Mouse (Mus musculus): ENCODE results near the gene Cbx7.
"Not testable (repeated sequence)": the region's sequence is repeated elsewhere in the genome, so short reads cannot be mapped to it uniquely, and the experiment has no call there.

The Cbx7 gene

DNA sequence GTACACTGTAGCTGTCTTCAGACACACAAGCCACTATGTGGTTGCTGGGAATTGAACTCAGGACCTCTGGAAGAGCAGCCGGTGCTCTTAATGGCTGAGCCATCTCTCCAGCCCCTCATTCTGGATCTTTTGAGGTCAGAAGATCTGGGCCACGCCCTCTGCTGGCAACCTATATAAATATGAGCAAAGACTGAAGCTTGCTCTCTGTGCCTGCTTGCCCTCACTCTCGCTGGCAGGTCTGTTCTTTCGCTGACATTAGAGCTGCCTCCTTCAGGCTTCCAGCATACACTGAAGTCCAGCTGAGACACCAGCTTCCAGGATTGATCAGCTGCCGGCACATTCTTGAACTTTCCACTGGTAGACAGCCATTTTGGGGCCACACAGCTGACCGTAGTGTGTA lies 23.2 kb downstream of the Cbx7 start:
- DNase-seq (ENCODE audit: low spot score), result no peak

DNA sequence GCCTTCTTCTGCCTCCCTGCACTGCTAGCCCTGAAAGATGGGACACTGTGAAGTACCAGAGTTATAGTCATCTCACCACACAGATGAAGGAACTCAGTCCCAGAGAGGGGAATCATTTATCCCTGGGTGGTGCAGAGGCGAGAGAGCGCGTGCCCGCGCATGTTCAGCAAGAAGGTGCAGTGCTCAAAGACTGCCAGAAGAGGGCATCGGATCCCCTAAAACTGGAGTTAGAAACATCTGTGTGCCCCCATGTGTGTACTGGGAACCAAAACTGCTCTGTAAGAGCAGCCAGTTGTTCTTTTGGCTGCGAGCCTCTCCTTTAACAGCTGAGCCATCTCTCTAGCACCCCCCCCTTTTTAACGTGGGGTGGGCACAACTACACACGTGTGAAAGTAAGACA lies 24.1 kb downstream of the Cbx7 start:
- DNase-seq (ENCODE audit: low spot score), result no peak

DNA sequence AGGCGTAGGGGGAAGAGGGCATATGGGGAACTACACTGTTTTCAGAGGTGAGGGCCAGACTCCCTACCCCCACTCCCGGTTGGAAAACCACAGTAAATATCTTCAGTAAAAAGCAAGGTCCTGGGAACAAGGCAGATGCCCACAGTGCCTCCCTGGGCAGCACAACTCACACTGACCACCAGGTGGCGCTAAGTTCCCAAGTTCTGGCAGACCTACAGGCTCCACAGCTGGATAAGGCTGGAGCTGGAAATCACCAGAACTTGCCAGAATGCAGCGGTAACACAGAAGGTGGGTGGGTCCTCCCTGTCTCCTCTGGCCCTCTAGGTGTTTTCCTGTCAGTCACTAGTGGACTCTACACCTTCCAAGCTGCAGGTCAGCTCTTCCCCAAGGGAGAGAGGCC lies 24.9 kb downstream of the Cbx7 start:
- peak; percentile 90 for DNase-seq (ENCODE audit: low spot score)

DNA sequence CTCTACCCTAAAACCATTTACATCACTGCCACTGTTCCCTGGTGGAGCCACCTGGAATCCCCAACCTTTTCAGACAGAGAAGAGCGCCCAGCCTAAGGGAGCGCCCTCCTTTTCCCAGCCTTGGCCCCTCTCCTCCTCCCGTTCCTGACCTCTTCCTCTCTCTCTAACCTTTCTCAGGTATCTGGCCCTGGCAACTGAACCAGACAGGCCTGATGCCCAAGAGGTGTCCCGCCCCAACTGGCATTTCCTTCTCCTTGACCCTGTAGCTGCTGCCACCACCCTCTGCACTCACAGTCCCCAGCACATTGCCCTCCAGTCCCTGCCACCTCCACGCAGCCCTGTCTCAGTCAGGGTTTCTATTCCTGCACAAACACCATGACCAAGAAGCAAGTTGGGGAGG lies 26.0 kb downstream of the Cbx7 start:
- DNase-seq (ENCODE audit: low spot score), result no peak

DNA sequence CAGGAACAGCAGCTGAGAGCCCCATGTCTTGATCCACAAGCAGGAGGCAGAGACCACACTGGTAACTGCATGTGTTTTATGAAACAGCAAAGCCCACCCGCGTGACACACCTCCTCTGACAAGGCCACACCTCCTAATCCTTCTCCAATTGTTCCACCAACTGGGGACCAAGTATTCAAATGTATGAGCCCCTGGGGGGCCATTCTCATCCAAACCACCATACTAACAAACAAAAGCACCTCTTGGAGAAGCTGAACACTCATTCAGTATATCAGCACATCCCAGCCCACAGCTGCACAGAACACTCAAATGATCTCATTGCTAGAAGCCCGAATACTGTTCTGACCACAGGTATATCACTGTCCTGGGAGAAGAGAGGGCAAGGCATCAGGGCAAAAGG lies 27.3 kb downstream of the Cbx7 start:
- DNase-seq (ENCODE audit: low spot score), result no peak

DNA sequence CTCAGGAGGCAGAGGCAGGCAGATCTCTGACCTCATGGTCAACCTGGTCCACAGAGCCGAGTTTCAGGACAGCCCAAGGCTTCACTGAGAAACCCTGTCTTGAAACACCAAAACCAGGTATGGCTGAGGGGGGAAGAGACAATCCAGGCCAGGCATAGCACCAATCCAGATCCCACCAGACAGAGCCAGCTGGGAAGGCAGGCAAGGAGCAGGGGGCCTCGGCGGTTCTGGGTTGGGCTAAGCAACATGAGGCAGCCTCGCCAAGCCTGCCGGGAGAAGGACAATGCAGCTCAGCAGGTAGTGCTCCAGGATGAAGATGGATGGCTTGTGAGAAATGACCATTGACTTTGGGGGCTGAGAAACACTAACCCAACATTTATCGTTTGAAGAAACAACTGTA lies 28.4 kb downstream of the Cbx7 start:
- no peak for DNase-seq (ENCODE audit: low spot score)

DNA sequence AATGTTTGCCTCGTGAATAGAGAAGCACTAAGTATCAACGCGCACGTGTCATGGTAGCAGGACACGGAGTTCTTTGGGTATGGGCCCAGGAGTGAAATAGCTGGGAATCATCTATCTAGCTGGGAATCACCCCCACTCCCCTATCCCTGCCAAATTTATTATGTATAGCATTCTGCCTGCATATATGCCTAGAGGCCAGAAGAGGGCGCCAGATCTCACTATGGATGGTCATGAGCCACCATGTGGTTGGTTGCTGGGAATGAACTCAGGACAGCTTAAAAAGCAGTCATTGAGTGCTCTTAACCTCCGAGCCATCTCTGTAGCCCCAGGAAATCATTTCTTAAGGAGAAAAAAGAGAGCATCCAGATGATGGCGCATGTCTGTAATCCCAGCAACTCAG lies 30.0 kb downstream of the Cbx7 start:
- DNase-seq (ENCODE audit: low spot score), result no peak

DNA sequence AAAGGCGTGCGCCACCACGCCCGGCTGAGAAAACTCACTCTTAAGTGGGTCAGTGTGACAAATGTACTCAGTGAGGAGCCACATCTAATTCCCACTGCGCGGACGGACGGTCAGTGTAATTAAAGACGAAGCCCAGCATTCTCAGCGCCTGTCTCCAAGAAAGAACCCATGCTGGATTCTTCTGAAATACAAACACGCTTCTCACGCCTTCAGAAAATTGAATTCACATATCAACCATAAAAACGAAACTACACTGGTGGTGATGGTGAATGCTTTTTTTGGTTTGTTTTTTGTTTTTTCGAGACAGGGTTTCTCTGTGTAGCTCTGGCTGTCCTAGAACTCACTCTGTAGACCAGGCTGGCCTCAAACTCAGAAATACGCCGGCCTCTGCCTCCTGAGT lies 31.0 kb downstream of the Cbx7 start:
- no peak for DNase-seq (ENCODE audit: low spot score)

DNA sequence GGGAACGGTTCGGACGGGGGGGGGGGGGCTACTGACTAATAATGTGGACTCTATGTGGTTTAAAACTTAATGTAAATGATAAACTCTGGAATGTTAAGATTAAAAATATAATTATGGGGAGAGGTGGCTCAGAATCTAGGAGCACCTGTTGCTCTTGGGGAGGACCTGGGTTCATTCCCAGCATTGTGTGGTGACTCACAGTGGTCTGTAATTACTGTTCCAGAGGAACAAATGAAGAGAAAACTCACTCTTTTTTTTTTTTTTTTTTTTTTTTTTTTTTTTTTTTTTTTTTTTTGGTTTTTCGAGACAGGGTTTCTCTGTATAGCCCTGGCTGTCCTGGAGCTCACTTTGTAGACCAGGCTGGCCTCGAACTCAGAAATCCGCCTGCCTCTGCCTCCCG lies 31.4 kb downstream of the Cbx7 start:
- not testable (repeated sequence) for DNase-seq (ENCODE audit: low spot score)

DNA sequence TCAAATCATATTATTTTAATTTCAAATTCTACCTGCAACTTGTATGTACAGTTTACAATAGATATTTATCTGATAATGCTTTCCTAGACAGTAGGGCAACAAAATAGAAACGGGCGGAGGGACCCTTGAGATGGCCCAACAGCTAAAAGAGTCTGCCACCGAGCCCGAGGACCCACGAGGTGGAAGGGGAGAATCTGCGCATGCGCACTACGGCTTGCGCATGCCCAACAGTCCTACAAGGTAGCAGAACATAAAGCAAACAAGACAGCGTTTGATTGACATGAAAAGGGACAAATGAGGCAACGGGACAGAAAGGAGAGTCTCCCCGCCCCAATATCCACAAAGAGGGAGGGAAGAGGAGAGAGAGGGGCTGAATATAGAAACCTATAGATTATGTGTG lies 31.9 kb downstream of the Cbx7 start:
- no peak for DNase-seq (ENCODE audit: low spot score)

DNA sequence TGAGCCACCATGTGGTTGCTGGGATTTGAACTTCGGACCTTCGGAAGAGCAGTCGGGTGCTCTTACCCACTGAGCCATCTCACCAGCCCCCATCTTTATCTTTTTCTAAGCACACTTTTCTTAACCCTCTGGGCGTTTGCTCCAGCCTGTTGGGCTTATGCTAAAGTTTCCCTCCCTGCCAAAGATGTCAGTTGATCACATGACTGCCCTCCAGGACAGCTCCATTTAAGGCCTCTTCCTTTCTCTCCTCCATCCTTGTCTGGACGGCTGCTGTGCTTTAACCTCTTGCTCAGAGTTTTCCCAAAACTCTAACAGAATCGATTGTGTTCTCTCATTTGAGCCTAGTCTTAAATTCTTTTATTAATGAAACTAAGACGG lies 34.6 kb downstream of the Cbx7 start:
- no peak for DNase-seq (ENCODE audit: low spot score)

DNA sequence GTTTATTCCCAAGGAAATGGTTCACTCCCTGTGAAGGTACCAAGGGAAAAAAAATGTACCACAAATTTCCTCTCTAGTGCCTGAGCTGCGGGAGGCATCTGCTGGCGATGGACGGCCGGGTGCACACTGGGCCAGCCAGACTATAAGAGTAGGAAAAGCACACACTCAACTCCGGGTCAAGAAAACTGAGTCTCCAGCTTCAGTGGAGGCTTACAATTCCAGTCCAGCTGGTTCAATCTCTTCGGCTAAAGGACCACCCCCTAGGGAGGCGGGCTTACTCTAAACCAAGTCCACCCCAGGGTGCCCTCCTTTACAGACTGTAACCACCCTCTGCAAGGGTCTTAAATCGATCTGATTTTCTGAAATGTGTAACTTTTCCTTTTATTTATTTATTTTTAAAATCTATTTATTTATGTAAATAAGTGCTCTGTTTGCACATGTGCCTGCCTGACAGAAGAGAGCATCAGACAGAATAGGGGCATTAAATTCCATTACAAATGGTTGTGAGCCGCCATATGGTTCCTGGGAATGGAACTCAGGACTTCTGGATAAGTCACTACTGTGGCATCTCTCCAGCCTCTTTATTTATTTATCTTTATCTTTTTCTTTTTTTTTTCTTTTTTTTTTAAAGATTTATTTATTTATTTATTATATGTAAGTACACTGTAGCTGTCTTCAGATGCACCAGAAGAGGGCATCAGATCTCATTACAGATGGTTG lies 35.1 kb downstream of the Cbx7 start:
- DNase-seq (ENCODE audit: low spot score), result no peak

DNA sequence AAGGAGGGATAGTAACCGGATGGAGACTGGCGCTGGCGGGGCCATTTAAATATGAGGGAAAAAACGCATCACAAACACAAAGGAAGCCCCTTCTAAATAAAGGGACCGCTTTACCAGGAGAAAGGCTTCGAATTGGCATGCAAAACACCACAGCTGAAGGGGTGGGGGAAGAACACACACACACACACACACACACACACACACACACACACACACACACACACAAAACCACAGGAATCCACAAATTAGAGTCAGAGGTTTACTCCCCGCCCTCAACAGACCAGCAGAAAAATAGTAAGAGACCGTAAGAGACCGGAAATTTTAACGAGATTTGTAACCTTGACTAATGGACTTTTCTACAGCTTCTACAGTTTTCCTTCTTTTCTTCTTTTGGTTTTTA lies 36.1 kb downstream of the Cbx7 start:
- DNase-seq (ENCODE audit: low spot score), result no peak

DNA sequence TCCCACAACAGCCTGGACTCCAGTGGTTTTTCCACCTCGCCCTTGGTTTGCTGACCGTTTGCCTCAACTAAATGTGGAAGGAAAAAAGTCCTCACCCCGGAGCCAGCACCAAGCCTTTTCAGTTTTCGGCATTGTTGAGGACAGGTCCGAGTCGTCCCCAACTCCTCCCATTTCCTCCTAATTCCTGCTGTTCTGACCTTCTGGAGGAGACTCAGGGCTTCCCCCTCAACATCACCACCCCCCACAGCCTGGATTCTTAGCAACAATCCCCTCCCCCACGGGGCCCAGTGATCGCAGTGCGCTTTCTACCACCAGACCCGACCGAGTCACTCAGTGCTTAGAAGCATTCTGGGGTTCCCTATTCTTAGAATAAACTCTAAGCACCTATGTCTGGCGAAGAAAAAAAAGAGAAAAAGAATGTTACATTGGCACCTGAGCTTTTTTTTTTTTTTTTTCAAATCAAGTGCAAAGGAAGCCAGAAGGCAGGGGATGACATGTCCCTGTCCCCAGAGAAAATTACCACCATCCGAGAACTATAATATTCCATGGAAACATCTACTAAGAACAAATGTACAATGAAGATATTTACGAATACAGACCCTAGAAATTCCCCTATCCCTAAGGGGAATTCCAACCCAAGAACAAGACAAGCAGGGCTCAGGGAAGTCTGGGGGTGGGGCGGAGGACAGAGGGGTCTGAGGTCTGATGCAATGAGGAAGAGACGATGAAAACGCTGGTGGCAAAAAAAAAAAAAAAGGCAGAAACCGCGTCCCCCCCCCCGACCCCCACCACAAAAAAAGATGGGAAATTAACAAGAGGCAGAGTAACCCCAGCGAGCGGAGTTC lies 37.0 kb downstream of the Cbx7 start:
- no peak for DNase-seq (ENCODE audit: low spot score)

DNA sequence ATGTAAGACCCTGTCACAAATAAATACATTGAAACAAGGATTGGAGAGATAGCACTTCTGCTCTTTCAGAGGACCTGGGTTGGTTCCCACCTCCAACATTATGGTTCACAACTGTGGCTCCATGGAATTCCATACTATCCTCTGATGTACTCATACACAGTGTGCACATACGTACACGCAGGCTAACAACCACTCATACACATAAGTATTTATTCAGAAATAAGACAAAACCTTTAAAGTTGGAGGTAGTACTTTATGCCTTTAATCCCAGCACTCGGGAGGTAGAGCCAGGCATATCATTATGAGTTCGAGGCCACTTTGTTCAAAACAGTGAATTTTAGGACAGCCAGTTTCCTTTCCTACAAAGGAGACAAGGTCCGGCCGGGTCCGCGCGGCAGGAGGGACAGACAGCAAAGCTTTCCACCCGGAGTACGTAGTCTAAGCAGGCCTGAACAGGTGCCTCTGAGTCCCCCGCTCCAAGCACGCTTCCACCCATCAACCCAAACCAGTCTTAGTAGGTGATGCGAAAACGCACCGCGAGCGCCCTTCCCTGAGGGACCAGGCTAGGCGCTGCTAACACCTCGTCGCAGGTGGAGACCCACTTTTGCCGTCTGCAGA lies 37.8 kb downstream of the Cbx7 start:
- no peak for DNase-seq (ENCODE audit: low spot score)

DNA sequence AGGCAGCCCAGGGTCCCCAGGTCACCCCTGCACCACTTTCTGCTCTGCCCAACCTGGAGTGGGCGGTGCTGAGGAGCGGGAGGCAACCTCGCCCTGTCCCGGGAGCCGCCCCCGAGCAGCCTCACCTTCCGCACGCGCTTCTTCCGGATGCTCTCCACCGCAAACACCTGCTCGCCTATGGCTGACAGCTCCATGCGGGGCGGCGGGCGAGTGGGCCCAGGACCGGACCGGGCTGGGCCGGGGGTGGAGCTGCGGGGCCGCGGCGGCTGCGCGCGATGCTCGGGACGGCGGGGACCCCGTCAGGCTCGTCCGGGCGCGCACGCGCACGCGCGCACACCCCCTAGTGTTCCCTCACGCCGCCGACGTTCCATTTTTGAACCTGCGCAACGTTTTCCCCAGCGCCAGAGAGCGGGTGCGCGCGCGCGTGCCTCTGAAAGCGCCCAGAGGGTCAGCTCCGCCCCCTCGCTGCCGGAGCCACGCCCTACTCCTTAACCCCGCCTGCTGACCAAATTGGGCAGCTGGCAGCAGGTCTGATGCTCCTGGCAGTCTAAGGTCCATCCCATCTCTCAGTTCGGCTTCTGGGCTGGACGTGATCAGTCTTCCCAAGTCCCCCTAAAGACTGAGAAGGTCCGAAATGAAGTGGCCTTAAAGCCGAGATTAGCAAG lies 38.5 kb downstream of the Cbx7 start:
- peak; percentile 94 for DNase-seq (ENCODE audit: low spot score)

DNA sequence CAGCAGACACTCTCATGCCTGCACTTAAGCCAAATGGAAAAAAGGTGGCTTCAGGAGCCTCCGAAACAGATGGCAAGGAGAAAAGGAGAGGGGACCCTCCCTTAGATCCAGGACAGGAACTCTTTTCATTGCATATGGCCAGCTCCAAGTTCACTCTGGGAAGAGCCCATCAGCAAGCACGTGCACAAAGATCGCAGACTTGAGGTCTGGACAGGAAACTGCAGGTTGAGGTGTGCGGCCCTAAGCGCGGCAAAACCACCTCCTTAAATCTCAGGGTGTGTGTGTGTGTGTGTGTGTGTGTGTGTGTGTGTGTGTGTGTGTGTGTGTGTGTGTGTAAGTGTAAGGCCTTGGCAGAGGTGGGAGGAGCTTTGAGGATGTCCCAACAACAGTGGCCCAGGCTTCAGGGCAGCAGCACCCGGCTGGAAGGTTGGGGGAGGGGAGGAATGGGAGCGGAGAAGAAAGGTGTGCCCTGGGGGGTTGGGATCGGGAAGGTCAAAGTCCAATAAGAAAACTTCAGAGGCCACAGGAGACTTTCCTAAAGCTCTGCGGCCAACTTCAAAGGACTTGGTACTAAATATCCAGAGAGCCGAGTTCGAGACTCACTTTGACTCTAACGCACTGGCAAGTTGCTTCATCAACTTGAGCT lies 39.3 kb downstream of the Cbx7 start:
- no peak for DNase-seq (ENCODE audit: low spot score)

DNA sequence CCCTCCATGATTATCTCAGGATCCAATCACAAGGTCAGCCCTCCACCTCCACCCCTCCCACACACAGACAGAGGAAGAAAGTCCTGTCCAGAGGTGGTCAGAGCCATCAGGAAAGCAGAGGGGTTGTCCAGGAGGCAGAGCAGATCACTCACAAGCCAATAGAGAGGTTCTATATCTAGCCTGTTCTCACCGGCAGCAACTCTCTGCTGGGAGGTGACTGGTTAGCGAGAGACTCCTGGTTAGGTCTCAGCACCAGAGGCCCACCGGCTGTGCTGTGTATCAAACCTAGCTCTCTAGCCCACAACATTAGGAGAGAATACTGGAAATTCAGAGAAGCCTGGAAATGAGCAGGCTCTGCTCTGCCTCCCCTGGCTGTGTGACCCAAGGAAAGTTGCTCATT lies 41.2 kb downstream of the Cbx7 start:
- DNase-seq (ENCODE audit: low spot score), result no peak

DNA sequence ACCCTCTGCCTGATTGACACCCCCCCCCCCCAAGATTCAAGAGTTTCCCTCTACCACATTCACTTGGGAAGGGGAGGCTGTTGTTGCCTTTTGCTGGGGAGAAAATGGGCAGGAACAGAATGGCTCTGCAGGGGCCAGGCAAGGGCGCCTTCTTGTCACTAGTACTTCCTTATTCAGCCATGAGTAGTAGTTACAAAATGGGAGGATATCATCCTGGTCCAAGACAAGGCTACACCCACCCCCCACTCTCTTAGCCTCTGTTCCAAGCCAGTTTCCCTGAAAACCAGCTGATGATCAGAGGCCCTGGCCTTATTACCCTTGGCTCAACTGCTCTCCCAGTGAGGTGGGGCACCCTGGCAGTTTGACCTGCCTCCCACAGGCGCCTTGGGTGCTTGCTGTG lies 42.2 kb downstream of the Cbx7 start:
- DNase-seq (ENCODE audit: low spot score), result no peak

DNA sequence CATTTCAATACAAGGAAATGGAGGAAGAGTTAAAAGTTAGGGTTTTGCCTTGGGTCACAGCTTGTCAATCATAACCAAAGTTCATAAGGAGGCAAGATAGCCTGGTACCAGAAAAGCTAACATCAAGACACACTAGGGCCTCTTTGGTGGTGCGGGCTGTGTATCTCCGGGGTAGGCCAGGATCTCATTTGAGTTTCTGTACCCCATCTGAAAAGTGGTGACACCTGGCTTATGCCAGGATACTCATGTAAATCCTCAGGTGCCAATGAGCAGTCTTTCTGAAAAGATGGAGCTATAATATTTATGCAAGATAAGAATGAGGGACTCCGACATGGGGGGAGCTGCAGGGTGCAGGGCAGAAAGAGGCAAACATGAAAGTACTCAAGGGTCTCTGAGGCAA lies 42.6 kb downstream of the Cbx7 start:
- no peak for DNase-seq (ENCODE audit: low spot score)

DNA sequence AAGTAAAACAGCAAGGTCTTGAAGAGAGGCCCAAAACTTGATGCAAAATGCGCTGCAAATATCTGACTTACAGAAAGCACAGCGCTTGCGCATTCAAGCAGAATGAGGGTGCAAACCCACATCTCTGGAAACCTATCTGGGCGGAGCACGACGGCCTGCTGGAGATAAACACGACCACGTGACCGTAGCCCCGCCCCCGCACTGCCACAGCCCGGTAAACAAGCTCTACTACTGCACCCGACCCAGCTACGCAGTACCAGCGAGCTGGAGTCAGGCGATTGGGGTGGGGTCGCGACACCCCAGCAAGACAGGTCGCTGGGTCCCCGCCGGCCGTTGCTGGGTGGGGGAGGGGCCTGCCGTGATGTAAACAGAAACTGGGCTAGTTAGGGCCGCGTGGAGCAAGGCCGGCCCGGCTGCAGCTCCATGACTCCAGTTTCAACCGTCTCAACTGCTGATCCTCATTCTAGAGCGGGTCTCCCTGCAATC lies 43.2 kb downstream of the Cbx7 start:
- peak; percentile 97 for DNase-seq (ENCODE audit: low spot score)

DNA sequence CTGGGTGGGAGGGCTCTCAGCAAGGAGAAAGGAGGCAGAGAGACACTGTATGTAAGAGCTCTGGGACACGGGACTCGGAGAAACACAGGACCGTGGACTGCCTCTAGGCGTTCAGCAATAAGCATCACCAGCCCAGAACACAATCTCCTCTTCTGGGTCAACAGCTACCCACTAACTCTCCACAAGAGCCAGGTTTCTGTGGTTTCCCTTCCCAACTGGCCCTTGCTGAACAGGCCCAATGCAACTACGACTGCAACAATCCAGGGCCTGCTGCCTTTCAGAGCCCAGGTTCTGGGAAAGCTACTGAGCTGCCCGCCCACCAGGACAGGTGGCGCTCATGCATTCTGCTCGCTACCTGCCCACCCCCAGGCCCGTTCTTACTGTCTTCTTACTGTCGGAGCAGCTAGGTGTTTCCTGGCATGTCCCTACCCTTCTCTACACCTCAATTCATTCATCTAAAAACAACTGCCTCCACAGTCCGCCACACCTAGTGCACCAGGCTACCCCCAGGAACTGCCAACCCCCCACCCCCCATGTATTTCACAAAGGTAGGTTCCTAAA lies 44.0 kb downstream of the Cbx7 start:
- DNase-seq (ENCODE audit: low spot score), result no peak

Measured in urinary bladder, postnatal 14 days (tissue).